Comparison of ENCODE assay signal across 22 mouse cellular contexts in the genomic region with DNA sequence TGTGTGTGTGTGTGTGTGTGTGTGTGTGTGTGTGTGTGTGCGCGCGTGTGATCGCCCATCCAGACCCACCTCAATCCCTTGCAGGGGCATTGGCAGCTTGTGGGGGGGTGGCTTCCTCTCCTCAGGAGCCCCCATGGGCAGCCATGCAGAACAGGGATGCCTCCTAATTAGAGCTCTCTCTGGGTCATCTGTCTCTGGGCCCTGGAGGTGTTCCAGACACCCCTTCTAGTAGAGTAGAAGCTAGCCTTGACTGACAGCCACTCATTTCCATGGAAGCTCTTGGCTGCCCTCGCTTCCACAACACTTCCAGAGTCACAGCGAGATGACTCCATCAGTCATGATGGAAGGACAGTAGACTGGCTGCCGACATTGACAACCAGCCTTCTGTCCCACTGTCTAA.
DNase-seq lines count a peak whose midpoint lies in the region; ATAC-seq and TF ChIP-seq lines count a peak whose summit lies in the region.
"Had no signal": no experiment of that assay in that cellular context is flagged by ENCODE, and none has a peak within 500 bp of the region (broad histone marks: within the 10 kb centered on the region; RNA-seq: fewer than 3 reads in every experiment).

No protein-coding gene starts in this region.

- H3K9me3 ChIP-seq in hindbrain, embryonic 15.5 days, result no peaks in the 10 kb centered on the region
- H3K9me3 ChIP-seq in hindbrain, embryonic 12.5 days (replicated peaks), result no peaks in the 10 kb centered on the region
- no peaks in the 10 kb centered on the region for H3K9me3 ChIP-seq in midbrain, embryonic 15.5 days
- H3K9me3 ChIP-seq in midbrain, postnatal 0 days (ENCODE audit: low read length), result no peaks in the 10 kb centered on the region
- no peaks in the 10 kb centered on the region for H3K9me3 ChIP-seq in neural tube, embryonic 15.5 days (replicated peaks)
- H3K9me3 ChIP-seq: forebrain, embryonic 15.5 days; heart, embryonic 10.5 days had no signal

- no peak for TF ChIP-seq CTCF in midbrain, postnatal 0 days (IDR thresholded peaks at IDR 0.05)

- no peaks in the 10 kb centered on the region for H3K27me3 ChIP-seq in hindbrain, embryonic 15.5 days
- H3K27me3 ChIP-seq in hindbrain, embryonic 12.5 days, result no peaks in the 10 kb centered on the region
- no peaks in the 10 kb centered on the region for H3K27me3 ChIP-seq in midbrain, embryonic 15.5 days (replicated peaks)
- no peaks in the 10 kb centered on the region for H3K27me3 ChIP-seq in midbrain, postnatal 0 days (ENCODE audit: insufficient read depth, low read length)
- H3K27me3 ChIP-seq in neural tube, embryonic 15.5 days (replicated peaks), result no peaks in the 10 kb centered on the region
- H3K27me3 ChIP-seq: forebrain, embryonic 15.5 days had no signal

- H3K4me3 ChIP-seq in hindbrain, embryonic 15.5 days, result no peak overlapping the region
- H3K4me3 ChIP-seq in hindbrain, embryonic 12.5 days, result no peak overlapping the region
- H3K4me3 ChIP-seq in midbrain, embryonic 15.5 days, result no peak overlapping the region
- no peak overlapping the region for H3K4me3 ChIP-seq in midbrain, postnatal 0 days (ENCODE audit: low read depth, low read length)
- no peak overlapping the region for H3K4me3 ChIP-seq in neural tube, embryonic 15.5 days (replicated peaks)
- H3K4me3 ChIP-seq: forebrain, embryonic 15.5 days; heart, embryonic 10.5 days had no signal

- DNase-seq in cerebellum, postnatal 10 days, result peak; percentile 61 to 71
- DNase-seq in cerebellum, adult 11-12 months, result no peak
- DNase-seq in midbrain, postnatal 0 days (ENCODE audit: low spot score), result no peak
- DNase-seq in urinary bladder, postnatal 14 days (ENCODE audit: low spot score), result no peak
- DNase-seq: adrenal gland, postnatal 10 days; B cell, adult 2 months; cerebellum, adult 11 months; cerebellum, adult 9-10 months; cerebellum, postnatal 36 days; gastrocnemius, postnatal 10 days; heart, adult 18-20 months; heart, postnatal 10 days; heart, postnatal 4 days had no signal

- ATAC-seq in hindbrain, embryonic 15.5 days (ENCODE audit: low FRiP score, low read depth), result no peak
- no peak for ATAC-seq in hindbrain, embryonic 12.5 days (ENCODE audit: low FRiP score)
- ATAC-seq in midbrain, embryonic 15.5 days (replicated peaks), result no peak
- ATAC-seq in midbrain, postnatal 0 days (ENCODE audit: low FRiP score), result no peak
- no peak for ATAC-seq in neural tube, embryonic 15.5 days (ENCODE audit: low FRiP score)
- ATAC-seq: CD4-positive, CD25-positive, alpha-beta regulatory T cell, adult 4 months; forebrain, embryonic 15.5 days; inflammation-experienced regulatory T-cells, adult 6 months had no signal

- peaks cover 76% of the 10 kb centered on the region for H3K4me1 ChIP-seq in hindbrain, embryonic 15.5 days (replicated peaks)
- H3K4me1 ChIP-seq in hindbrain, embryonic 12.5 days, result peaks cover 65% of the 10 kb centered on the region
- H3K4me1 ChIP-seq in midbrain, embryonic 15.5 days, result peaks cover 61% of the 10 kb centered on the region
- peaks cover 29% of the 10 kb centered on the region for H3K4me1 ChIP-seq in midbrain, postnatal 0 days (ENCODE audit: insufficient read depth, low read length)
- H3K4me1 ChIP-seq in neural tube, embryonic 15.5 days, result peaks cover 75% of the 10 kb centered on the region

- peak overlapping the region; percentile 80 for H3K27ac ChIP-seq in hindbrain, embryonic 15.5 days (replicated peaks)
- no peak overlapping the region for H3K27ac ChIP-seq in hindbrain, embryonic 12.5 days
- 0 out of 2 replicates have a peak overlapping the region, but pooled peaks have one; percentile 26 for H3K27ac ChIP-seq in midbrain, embryonic 15.5 days
- H3K27ac ChIP-seq in midbrain, postnatal 0 days (ENCODE audit: low read depth, low read length), result no peak overlapping the region
- peak overlapping the region; percentile 84 for H3K27ac ChIP-seq in neural tube, embryonic 15.5 days (replicated peaks)

- no peak overlapping the region for H3K9ac ChIP-seq in hindbrain, embryonic 15.5 days
- no peak overlapping the region for H3K9ac ChIP-seq in hindbrain, embryonic 12.5 days
- no peak overlapping the region for H3K9ac ChIP-seq in midbrain, embryonic 15.5 days
- no peak overlapping the region for H3K9ac ChIP-seq in midbrain, postnatal 0 days (replicated peaks; ENCODE audit: low read length, poor library complexity, severe bottlenecking)
- H3K9ac ChIP-seq in neural tube, embryonic 15.5 days (replicated peaks), result no peak overlapping the region
- H3K9ac ChIP-seq: forebrain, embryonic 15.5 days had no signal

- 76% methylated on average over 7 of the region's 7 CpGs for whole genome bisulfite sequencing in hindbrain, embryonic 15.5 days
- WGBS in hindbrain, embryonic 12.5 days, result 94% methylated on average over 7 of the region's 7 CpGs
- 93% methylated on average over 7 of the region's 7 CpGs for WGBS in midbrain, embryonic 15.5 days
- WGBS in midbrain, postnatal 0 days, result 96% methylated on average over 7 of the region's 7 CpGs
- WGBS in neural tube, embryonic 15.5 days, result 89% methylated on average over 7 of the region's 7 CpGs

- H3K4me2 ChIP-seq in hindbrain, embryonic 15.5 days, result no peak overlapping the region
- no peak overlapping the region for H3K4me2 ChIP-seq in hindbrain, embryonic 12.5 days (replicated peaks)
- no peak overlapping the region for H3K4me2 ChIP-seq in midbrain, embryonic 15.5 days
- H3K4me2 ChIP-seq in midbrain, postnatal 0 days (ENCODE audit: low read depth, low read length, poor library complexity, severe bottlenecking), result no peak overlapping the region
- H3K4me2 ChIP-seq in neural tube, embryonic 15.5 days, result no peak overlapping the region
- H3K4me2 ChIP-seq: forebrain, embryonic 15.5 days had no signal

- no peaks in the 10 kb centered on the region for H3K36me3 ChIP-seq in hindbrain, embryonic 15.5 days
- no peaks in the 10 kb centered on the region for H3K36me3 ChIP-seq in hindbrain, embryonic 12.5 days
- H3K36me3 ChIP-seq in midbrain, embryonic 15.5 days (replicated peaks), result no peaks in the 10 kb centered on the region
- H3K36me3 ChIP-seq in midbrain, postnatal 0 days (ENCODE audit: insufficient read depth, low read length), result no peaks in the 10 kb centered on the region
- no peaks in the 10 kb centered on the region for H3K36me3 ChIP-seq in neural tube, embryonic 15.5 days
- H3K36me3 ChIP-seq: forebrain, embryonic 15.5 days; G1E; heart, embryonic 10.5 days had no signal

Comparison
In these comparisons a context has a peak if more than half of its experiments do, and no peak if none do; other contexts are left out.
1. DNase-seq: peak in cerebellum, postnatal 10 days (2 of 2); none in cerebellum, adult 11-12 months (single experiment), midbrain, postnatal 0 days (single experiment) and urinary bladder, postnatal 14 days (single experiment).
2. H3K27ac ChIP-seq: peak in hindbrain, embryonic 15.5 days (single experiment), midbrain, embryonic 15.5 days (single experiment) and neural tube, embryonic 15.5 days (single experiment); none in hindbrain, embryonic 12.5 days (single experiment) and midbrain, postnatal 0 days (single experiment).